Mouse (Mus musculus) T-cell, adult 2 months (primary cell): ENCODE measurements around the gene Afdn.
"Not testable (repeated sequence)": the region's sequence is repeated elsewhere in the genome, so short reads cannot be mapped to it uniquely, and the experiment has no call there.

Source experiments
- DNase-seq: peaks from one replicate; pipeline ENCODE4 v3.0.0; 2022; ENCODE audit warnings: low spot score

Afdn gene

GRCm38 (mm10) chr17:13777676-13778075 is 17.3 kb downstream of the Afdn start:
- DNase-seq: no peak

GRCm38 (mm10) chr17:13778865-13779264 is 18.5 kb downstream of the Afdn start:
- DNase-seq: no peak

DNA sequence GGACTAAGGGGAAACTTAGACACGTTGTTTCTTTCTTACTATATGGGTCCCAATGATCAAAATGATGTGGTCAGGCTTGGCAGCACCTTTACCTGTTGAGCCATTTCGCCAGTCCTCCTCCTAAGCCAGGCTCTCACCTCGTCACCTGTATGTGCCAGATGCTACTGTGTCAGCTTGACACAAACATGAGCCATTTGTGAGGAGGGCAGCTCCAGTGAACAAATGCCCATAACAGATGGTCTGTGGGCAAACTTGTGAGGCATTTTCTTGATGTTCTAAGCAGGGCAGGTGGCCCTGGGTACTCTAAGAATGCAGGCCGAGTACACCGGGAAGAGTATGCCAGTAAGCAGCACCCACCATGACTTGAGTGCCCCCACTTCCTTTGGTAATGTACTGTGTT is 21.6 kb downstream of the Afdn start:
- no peak for DNase-seq

DNA sequence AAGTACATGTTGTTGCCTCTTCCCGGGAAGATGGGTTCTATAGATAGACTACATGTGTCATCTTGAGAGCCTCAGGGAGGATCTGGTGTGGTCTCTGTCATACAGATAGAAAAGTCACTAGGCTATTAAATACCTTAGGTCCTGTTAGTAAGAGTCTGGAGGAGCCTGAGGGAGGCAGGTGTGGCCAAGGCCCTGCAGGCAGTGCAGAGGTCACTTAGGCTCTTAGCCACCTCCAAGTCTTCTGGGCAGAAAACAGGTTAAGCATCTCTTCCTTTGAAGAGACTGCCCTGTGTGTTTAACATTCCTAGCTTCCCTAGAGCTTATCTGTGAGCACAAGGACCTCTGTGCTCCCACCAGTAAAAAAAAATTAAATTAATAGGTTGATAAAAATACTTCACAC is 23.1 kb downstream of the Afdn start:
- DNase-seq: no peak

- not testable (repeated sequence) for DNase-seq
These were observed 29.7 kb downstream of the Afdn start for GRCm38 (mm10) chr17:13790033-13790432.

DNA sequence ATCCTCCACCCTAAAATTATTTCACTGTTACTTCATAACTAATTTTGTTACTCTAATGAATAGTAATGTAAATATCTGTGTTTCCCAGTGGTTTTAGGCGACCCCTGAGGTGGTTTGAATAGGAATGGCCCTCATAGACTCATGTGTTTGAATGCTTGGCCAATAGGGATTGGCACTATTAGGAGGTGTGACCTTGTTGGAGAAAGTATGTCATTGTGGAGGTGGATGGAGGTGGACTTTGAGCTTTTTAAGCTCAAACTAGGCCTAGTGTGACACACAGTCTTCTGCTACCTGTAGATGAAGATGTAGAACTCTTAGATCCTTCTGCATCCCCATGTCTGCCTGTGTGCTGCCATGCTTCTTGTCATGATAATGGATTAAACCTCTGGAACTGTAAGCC is 37.4 kb downstream of the Afdn start:
- no peak for DNase-seq

- DNase-seq: no peak
These were observed 42.6 kb downstream of the Afdn start for GRCm38 (mm10) chr17:13802836-13803408.

DNA sequence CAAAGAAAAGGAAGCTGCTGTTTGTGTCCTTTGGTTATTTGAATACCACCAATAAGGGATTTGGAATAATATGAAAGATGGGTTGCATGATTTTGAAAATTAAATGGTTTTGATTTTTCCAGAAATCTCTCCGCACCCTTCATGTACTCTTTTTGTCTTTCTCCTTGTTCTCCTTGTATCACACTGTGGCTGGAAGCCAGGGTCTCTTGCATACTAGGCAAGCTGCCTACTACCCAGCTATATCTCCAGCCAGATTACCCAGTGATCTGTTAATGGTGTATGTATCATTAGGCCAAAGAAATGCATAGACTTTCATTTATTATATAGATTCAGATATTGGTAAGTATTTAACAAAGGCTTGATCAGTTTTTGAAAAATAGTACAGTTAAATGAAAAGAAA is 45.7 kb downstream of the Afdn start:
- no peak for DNase-seq

DNA sequence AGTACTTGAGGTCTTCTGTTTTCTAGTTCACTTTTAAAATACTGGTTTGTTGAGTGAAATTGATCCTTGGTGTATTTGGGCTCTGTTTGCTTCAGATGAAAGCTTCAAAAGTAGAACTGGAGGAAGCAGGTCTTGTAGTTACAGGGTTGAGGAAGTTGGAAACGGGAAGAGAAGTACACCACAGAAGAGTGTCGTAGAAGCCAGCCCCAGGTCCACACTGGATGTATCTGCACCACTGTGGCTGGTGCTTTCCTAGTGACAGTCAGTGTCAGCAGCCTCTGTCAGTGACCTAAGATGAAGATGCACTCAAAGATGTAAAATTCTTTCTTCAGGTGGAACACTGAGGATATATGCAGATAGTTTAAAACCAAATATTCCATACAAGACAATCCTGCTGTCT is 57.5 kb downstream of the Afdn start:
- DNase-seq: no peak

- no peak for DNase-seq
These were observed 59.0 kb downstream of the Afdn start for GRCm38 (mm10) chr17:13819342-13819741.

- DNase-seq: no peak
These were observed 60.3 kb downstream of the Afdn start for GRCm38 (mm10) chr17:13820676-13821075.

- no peak for DNase-seq
These were observed 65.1 kb downstream of the Afdn start for GRCm38 (mm10) chr17:13825421-13825820.

GRCm38 (mm10) chr17:13830234-13830633 is 69.9 kb downstream of the Afdn start:
- DNase-seq: no peak

DNA sequence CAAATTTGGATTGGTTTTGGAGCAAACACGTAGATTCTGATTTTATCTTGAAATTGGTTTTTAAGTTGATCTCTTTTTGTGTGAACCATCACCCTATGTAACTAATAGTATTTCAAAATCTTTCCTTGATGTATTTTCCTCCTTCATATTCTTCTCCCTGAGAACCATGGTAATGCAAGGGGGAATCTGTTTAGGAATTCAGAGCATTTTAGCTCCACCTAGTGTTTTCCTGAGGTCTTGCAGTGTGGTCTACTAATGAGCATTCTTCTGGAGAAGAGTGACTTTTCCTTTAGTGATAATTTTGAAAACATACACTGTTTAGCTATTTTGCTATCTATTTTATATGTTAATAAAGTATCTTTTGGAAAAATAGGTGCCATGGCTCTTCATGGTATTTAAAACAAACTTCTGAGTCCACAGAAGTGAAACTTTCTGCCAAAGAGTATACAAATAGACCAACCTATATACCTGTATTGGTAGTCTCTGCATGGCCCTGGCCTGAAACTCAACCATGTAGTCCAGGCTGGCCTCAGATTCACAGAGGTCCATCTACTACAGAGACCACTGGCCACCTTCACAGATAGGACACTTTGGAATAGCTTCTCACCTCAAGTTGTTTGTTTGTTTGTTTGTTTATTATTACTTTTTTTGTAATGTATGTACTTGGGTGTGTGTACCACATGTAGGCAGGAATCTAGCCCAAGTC is 70.5 kb downstream of the Afdn start:
- DNase-seq: no peak

- no peak for DNase-seq
These were observed 75.5 kb downstream of the Afdn start for GRCm38 (mm10) chr17:13835876-13836275.

DNA sequence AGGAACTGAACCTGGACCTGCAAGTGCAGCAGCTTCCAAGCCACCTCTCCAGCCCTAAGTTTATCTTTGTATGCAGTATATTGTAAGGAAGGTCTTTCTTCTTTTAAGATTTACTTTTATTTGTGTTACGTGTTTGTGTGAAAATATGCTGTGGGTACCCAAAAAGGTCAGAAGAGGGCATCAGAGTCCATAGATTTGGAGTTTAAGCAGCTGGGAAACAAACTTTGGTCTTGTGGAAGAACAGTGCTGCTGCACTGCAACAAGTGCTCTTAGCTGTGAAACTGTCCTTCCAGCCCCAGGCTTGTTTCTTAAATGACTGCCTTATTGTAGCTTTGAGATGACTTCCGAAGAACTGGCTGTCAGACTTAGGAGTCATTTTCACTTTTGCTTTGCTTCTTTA is 89.8 kb downstream of the Afdn start:
- DNase-seq: no peak

- DNase-seq: not testable (repeated sequence)
These were observed 93.5 kb downstream of the Afdn start for GRCm38 (mm10) chr17:13853883-13854282.

- no peak for DNase-seq
These were observed 95.1 kb downstream of the Afdn start for GRCm38 (mm10) chr17:13855396-13855795.

GRCm38 (mm10) chr17:13856429-13857090 is 96.2 kb downstream of the Afdn start:
- DNase-seq: no peak

DNA sequence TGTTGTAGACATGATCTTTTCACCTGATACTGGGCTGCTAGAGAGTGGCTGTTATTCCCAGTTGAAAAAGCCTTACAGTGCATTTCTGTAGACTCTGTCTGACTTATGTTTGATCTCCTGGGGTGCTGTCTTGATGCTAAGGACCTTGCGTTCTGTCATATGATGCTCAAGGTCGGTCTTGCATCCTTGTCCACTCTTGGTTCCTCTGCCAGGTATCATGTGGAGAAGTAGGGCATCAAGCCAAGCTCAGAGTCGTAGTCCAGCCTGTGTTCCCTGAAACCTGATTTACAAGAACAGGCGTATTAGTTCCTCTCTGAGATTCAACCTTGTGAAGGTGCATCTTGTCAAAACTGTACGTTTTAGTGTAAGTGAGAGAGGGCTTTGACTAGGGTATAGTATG is 105.0 kb downstream of the Afdn start:
- DNase-seq: no peak

DNA sequence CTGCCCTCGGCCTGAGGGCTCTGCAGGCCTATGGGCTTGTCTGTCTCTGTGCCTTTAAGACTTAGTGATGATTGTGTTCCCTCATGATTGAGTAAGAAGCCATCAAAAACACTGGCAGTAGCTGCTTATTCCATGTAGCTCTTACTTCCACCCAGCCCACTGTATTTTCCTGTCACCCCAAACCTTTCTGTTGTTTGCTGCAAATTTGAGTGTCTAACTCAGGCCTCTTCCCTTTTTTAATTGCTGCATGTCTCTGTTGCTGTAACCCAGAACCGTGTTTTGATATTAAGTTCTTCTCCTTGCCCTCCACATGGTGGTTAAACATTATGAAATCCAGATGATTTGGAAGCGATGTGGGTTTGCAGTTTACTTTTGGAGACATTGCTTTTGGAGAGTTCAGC is 106.6 kb downstream of the Afdn start:
- no peak for DNase-seq

- no peak for DNase-seq
These were observed 107.1 kb downstream of the Afdn start for GRCm38 (mm10) chr17:13867475-13867874.

DNA sequence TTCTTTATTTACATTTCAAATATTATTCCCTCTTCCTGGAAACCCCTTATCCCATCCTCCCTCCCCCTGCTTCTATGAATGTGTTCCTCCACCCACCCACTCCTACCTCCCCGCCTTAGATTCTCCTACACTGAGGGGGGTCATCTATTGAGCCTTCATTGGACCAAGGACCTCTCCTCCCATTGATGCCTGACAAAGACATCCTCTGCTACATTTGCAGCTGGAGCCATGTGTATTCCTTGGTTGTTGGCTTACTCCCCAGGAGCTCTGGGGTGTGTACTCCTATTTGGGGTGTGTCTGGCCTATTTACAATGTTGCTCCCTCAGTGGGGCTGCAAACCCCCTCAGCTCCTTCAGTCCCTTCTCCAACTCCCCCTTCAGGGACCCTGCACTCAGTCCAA is 109.9 kb downstream of the Afdn start:
- DNase-seq: no peak

DNA sequence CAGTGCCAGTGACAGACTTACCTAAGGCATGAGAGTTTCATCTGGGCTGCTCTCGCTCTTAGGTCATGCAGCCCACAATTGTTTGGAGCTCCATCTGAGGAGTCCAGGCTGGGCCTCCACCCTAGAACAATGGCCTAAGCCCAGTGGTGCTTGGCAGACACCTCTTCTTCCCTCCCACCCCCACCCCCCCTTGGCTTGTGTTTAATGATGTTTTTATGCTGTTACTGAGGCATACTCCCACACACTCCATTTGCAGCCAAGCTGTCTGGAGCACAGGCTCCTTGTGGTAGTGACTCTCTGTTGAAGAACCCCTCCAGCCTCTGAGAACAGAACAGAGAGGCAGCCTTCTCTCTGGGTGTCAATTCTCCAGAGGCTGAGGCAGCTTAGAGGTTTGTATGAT is 113.9 kb downstream of the Afdn start:
- DNase-seq: no peak
